Mouse (Mus musculus) thymus, postnatal 10 days (tissue): Measurements from ENCODE around the gene Zfp36l2.
A peak's percentile ranks its signal among the peaks of the same experiment; 100 is the strongest.

ENCODE experiments used
- DNase-seq, 2 experiments: peaks; one replicate each; pipeline ENCODE4 v3.0.0; 2021; ENCODE audit warnings: low spot score in 2 of 2

Gene Zfp36l2

DNA sequence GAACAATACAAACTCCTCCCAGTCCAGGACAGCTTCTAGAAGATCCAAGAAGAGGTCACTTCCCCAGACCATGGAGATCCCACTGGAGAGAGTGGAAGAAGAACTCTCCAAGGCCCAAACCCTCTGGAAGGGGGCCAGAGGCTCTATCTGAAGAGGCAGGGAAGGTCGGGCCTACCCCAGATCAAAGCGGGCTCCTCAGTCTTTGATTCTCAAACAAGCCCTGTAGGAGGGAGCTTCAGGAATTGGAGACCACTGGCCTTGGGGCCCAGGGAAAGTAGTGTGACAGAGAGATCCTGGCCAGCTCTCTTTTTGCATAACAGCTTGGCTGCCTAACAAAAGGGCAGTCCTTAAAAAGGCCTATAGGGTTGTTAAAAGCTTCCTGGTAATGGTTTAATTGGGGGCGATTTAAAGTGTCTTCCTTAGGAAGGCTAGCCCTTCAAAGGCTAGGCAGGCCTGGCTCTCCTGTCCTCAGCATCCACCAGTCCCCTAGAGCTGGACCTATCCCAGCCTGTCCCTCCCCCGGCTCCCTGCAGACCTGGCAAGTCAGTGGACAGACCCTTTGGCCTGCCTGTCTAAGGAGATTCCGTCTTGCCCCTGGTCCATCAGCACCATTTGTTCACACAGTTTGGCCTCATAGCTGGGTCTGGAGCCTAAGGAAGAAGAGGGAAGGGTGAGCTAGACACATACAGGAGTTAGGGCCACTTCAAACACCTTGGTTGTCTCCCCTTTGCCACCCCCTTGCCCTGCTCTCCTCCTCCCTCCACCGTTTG, 35.4 kb downstream of the Zfp36l2 start:
- DNase-seq = no peak

DNA sequence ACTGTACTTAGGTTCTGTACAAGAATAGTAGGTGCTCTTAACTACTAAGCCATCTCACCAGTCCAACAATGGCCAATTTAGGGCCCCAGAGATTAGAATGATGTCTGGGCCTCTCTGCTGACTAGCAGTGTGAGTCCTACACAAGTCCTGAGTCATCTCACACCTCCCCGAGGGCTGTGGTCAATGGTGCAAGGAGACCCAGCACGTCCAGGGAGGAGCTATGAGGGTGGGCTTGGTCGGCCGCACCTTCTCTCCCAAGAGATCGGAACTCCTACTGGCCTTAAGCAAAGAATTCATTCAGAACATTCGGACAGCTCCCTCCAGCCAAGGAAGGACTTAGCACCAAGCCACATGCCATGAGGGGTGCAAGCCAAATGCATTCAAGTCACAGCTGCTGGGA, 36.4 kb downstream of the Zfp36l2 start:
- no peak for DNase-seq

DNA sequence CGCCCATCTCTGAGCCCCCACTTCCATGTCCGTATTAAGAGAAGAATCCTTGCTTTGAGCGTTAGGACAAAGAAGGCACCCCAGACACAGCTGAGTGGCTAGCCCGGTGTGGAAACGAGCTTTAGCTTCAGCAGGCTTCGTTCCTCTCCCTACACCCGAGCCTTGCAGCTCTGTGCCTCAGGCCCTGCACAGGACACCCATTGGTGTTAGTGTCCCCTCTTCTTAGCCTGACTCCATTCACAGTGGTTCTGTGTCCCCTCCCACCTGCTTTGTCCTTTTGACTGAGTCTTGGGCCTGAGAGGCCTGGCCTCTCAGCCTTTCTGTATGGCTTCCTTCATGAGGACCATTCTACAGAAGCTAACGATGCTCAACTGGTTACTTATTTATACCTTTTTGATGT, 37.5 kb downstream of the Zfp36l2 start:
- DNase-seq = no peak

DNA sequence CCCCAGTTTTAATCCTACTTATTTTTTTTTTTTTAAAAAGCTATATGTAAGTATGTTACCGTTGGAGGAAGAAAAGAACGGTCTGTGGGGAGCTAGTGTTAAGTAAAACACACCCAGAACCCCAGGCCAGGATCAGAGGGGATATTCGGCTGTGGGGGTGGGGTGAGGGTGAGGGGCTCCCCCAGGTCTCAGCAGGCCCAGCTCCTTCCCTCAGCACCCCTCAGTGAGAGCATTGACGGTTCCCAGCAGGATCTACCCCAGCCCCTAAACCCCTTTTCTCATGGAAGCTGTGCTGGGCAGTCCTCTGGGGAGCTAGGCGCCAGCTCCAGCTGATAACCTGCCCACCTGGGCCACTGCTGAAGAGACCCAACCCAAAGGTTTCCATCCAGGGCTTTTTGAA, 38.2 kb downstream of the Zfp36l2 start:
- no peak for DNase-seq

DNA sequence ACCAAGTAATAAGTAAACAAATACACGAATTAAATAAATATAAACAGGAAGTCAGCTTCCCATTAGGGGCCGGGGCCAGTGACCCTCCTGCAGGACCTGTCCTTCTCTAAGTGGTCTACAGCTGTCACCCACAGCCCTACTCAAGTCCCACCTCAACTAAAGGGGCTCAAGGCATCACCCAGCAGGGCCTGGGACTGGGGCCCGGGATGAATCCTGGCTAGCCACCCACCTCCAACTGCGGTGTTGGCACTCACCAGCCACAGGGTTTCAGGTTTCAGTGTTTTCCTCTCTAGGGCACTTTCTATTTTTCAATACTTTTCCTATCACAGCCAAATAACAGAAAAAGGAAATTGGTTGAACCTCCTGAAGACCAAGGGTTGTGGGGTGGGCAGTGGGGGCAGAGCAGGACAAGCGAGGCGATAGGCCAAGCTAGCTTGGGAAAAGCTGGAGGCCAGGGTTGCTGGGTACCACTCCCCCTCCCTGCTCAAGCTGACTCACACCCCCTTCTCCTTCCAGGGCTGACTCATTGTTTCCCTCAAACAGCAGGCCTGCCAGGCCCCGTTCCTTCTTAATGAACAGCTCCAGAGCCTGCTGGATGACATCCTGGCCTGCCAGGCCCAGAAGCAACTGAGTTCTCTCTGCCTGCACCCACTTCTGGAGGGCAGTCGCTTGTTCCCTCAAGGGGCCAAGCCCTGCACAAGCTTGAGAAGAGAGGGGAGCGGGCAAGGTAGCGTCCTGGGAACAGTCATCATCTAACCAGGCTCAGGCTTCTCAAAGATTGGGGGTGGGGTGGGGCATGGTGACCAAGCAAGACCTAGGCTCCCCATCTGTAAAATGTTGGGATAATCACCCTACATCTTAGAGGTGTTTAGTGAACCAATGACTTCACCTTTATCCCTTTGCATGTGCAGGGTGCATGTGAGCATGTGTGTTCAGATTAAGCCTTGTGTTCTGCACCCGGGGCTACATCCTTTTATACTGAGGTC, 39.0 kb downstream of the Zfp36l2 start:
- no peak for DNase-seq

DNA sequence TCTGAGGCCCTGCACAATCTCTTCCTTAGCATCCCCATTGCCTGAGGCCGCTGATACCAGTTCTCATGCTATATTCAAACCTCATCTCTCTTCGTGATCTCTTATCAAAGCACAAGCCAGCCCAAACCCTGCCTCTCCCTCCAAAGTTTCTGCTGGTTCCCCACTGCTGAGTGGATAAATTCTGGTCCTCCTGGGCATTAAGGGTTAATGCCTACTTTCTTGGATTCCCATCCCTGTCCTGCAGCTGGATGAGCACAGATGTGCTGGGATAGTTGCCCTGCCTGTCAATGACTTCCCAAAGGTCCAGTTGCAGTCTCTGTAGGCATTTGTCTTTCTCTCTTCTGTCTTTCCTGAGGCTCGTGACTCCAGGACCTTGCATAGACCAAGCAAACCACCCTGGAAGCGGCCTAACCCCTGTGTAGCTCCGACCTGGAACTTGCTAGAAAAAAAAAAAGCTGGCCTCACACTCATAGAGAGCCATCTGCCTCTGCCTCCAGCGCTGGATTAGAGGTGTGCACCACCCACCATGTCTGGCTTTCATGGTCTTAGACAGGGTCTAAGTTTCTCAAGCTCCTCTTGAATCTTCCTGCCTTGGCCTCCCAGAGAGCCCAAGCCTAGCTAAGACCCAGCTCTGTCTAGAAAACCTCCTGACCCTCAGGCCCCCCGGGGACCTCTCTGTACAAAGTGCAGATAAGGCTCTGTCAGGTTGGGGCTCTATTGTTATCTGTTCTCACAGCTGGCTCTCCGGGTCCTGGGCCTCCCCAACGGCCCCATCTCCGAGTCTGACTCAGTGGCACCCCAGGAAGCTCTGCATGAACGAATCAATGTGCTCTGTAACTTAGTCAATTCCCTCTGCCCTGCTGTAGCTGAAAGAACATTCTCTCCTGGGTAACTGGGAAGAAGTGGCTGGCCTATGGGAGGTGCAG, 40.3 kb downstream of the Zfp36l2 start:
- no peak for DNase-seq

DNA sequence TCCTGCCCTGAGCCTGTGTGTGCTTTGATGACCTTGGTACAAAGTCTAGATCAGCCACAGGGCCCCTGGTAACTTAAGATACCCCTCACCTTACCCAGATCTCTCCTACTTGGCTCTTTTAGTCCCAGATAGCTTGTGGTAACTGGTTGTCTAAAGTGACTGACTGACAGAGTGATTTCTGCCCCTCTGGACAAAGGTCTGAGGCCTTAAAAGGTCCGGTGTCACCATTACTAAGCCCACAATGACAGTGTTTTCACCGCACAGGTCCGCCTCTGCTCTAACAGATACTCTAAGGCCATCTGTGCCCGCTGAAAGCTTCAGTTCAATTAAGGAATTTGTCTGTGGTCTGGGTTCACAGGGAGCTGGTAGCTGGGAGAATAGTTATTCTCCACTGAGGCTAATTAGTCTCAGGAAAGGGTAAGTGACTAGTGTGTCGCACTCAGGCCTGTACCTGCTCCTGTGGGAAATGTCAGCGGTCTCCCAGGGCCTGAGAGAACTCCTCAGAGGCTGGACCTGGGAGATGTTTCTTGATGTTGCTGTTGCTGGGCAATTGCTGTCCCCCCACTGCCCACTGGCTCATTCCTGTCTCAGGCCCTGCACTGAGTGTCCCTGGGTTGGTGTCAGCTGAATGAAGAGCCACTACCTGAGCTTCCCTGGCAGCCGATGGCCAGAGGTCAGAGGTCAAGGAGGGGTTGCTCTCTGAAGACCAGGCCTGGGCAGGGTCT, 41.1 kb downstream of the Zfp36l2 start:
- DNase-seq = no peak

DNA sequence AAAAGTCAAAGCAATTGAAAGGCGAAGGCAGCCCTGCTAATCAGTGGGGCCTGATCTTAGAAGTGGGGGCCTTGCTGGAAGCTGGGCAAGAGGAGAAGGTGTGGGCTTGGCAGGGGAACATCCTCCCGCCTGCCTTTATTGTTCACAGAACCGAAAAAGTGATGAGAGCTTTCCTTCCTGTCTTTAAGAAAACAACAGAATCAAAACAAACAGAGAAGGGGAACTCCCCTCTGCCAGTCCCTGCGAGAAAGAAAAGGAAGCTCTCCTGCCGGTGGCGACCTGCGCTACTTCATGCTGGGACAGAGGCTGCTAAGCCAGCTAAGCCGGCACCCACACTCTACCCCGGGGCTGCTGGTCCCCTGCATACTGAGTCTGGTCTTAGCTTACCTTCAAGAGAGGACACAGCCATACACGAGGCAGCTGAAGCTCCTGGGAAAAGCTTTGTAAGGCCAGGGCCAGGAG, 41.9 kb downstream of the Zfp36l2 start:
- DNase-seq = peak; percentile 58 to 61

DNA sequence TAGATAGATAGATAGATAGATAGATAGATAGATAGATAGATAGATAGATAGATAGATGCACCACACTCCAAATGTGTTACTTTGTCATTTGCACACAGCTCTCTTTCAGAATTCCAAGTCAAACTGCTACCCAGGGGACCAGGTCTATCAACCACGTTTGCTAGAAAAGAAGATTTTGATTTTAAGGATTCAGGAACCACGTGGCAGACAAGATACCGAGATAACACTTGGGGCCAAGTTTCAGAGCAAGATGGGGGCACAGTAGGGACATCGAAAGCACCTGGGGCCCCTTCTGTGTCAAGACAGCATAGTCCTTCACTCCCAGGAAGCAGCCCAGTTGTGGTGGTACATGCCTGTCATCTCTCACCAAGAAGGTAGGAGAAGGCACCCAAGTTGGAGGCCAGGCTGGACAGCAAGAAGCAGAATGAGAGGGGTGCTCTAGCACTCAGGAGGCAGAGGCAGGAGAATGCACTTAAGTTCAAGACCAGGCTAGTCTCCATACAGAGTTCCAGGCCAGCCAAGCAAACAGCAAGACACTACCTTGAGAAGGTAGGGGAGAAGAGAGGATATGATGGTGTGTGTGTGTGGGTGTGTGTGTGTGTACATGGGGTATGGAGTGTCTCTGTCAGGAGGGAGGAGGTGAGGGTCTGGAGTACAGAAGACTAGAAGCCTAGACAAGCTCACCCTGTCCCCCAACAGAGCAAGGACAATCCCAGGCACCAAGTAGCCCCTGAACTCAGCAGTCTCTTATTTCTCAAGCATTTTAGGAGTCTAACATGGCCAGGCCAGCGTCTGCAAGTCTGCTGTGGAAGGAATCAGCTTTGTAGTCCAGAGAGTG, 42.8 kb downstream of the Zfp36l2 start:
- DNase-seq = no peak

DNA sequence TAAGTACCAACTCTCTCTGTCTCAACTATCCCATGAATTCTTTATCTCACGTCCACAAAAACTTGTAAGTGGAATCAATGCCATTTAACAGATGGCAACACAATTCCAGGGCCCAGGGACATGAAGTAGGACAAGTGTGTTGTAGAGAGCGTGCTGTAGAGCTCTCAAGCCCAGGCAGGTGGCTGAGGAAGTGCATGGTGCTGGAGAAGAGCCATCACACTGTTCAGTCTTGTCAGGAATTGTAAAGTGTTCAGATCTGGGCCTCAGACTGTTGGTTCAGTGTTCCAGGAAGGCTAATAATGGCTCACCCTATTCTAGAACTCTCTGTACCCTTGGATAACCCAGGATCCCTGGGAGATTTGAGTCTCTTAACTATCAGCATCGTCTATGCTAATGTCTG, 43.6 kb downstream of the Zfp36l2 start:
- no peak for DNase-seq

DNA sequence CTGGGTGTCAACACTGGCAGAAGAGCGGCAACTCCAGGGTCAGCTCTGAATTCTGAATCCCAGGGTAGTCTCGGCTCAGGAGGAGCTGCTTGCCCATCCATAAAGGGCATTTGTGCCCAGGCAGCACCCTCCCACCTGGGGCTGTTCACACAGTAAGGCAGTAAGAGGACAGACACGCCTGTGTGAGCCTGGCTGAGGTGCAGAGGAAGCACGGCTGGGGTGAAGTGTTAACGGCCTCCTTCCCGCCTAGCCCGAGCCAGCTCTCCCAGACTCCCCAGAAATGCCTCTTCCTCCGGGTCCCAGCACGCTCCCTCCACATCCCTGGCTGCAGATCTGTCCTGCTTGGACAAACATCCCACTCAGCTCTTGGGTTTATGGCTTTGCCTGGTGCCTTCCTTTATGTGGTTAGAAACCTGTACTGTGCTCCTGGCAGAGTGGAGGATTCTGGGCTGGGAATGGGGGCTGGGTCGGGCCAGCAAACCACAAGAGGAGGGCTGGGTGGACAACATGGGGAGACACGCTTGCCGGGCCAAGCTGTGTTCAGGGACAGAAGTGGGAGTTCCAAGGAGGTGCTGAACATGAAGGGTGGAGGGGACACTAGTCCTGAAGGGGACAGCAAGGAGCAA, 44.4 kb downstream of the Zfp36l2 start:
- no peak for DNase-seq

DNA sequence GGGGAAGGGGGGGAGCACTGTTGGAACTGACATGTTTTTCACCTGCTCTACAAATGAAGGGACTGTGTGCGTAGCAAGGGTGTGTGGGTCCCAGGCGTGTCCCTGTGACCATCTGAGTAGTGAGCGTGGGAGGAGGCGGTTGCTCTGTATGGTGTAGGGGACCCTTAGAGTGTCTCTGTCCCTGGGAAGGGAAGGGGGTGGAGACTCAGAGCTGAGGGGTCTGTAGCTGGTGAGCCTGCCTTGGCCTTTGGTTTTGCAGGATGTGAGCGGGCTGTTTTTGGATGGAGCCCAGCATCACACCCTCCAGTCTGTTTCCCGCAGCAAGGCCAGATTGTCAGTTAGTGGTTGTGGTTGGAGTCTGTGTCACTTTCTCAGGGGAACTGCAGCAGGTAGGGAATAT, 46.1 kb downstream of the Zfp36l2 start:
- DNase-seq = no peak

DNA sequence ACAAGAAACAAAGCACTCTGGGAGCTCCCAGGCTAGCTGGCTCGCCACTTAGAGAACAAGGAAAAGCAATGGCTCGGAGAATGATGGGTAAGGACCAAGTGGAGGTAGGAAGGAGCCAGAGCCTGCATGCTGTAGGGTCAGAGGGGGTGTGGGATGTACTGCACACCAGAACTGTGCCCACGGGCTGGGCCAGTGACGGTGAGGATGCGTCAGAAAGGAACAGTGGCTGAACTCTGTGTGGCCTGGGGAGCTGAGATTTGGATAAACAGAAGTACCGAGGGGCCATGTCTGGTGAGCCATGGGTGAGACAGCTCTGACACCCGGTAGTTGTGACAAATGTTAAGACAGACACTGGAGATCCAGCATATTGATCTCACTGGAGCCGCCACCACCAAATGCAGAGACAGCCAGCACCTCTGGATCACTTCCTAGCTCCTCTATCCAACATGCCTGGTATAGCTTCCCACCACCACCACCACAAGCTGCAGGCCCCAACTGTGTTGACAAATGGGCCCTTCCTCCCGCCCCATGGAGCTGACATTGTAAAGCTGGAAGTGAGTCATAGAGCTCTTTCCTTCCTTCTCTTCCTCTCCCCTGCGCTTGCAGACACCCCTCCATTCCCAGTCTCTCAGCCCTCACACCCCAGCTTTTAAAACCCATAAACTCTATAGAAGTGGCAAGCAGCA, 46.8 kb downstream of the Zfp36l2 start:
- DNase-seq = no peak

DNA sequence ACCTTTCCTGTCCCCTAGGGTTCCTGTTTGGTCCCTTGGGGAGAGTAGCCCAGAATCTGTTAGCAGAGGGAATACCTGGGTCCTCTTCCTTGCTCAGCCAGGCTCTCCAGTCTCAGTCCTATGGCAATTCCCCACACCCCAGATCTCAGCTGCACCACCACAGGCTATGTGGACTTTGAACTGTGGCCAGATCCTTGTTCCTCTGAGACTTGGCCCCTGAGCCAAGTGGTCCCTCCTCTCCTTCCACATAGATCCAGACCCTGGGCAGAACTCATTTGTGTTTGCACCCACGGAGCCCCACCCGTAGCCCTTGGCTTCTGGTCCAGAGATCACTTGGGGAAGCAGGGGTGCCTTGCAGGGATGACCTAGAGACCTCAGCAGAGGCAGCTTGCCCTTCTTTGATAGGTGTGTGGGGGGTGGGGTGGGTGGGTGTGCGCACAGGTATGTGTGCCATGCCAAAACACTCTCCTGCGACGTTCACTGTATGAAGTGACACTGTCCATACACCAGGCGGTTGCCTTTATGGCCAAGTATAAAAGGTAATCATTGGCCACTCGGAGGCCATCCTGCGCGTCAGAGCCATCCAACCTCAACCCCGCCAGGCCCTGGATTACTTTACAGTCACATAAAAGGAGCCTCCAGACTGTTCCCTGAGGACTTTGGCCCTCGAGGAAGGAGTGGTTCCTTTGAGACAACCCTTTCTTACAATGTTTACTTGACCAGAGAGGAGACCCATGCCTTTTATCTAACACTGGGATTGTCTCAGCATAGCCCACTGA, 50.2 kb downstream of the Zfp36l2 start:
- no peak for DNase-seq

DNA sequence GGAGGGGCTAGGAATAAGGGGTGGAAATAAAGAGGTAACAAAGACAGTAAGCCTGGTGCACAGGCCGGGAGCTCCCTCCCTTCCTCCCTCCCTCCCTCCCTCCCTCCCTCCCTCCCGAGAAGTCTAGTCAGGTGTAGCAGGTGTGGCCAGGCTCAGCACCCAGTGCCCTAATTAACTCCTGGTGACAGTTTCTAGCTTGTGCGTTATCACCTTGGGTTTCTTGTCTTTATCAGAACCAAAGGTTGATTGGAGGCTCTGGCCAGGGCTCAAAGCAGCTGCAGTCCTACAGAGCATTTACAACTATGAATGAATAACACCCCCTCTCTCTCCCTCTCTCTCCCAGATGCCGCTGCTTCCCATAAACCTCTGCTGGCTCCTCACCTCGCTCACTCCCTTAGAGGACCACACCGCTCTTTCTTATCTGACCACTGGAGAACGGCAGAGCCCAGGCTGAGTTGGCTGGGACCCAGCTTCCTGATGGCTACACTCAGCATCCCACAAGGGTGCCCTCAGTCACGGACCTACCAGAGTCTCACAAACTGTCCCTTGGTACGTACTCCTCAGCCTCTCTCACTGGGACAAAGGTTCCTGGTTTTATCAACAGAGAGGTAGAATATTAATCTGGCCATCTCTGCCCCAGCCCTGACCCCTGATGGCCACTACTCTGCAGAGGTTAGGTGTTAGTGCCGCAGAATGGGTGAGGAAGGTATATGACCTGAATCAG, 50.9 kb downstream of the Zfp36l2 start:
- DNase-seq = no peak

DNA sequence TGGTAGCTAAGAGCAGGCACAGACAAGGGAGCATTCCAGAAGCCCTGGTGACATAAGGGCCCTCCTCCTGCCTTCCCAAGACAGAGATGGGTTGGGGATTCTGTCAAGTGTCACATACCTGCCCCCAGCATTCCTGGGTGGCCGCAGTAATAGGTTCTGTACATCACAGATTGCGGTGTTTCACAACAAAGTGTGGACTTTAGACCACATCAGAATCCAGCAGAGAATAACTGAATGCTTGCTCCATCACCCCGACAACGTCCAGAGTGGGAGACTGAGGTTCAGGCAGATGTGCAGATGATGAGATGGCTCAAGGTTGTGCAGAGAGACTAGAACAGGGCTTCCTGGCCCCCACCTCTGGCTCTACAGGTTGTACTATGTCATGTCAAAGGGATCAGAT, 51.5 kb downstream of the Zfp36l2 start:
- DNase-seq = no peak

DNA sequence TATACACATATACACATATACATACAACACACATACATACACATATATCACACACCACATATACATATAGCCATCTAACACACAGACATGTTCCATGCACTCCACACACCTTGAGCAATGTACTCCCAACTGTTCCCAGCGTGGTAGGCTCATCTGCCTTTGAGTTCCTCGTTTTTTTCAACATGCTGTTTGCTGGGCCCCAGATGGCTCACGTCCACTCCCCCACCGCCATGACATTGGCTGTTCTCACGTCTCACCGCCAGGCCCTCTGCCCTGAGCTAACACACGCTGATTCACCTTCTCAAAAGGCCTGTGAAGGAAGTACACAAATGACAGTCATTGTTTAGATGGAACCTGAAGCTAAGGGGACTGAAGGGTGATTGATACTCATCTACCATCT, 52.5 kb downstream of the Zfp36l2 start:
- no peak for DNase-seq
